Mouse (Mus musculus): ENCODE results near the gene Zkscan16.

DNA sequence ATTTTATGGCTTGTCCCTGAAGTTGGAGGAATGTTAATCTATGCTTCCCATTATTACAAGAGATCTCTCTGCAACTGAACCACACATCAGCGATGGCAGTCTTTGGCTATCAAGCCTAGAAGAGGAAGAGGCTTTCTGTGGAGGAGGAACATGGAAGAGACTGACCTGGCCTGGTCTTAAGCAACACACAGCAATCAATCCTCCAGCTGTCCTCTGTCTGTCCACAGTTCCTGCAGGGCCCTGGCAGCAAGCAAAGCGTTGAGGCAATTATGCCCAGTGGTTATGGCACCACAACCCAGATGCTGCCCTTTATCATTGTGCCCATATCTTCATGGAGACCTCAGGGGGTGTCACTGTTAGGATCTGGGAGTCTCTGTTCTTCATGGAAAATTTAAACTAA lies 19.5 kb upstream of the Zkscan16 start:
- TF ChIP-seq CTCF (IDR thresholded peaks at IDR 0.05; ENCODE audit: borderline replicate concordance, control insufficient read depth, extremely low read depth, insufficient read depth, low read length, poor library complexity) = no peak
- TF ChIP-seq POLR2A (IDR thresholded peaks at IDR 0.05; ENCODE audit: control insufficient read depth, extremely low read depth, insufficient read depth, low read length, poor library complexity) = no peak
